Mouse (Mus musculus): ENCODE measurements around the gene Rin2. TPM values are rescaled to one million over a fixed set of nuclear protein-coding genes. Genes with fewer than 3 reads are reported as not detected.
"Not testable (repeated sequence)": the region's sequence is repeated elsewhere in the genome, so short reads cannot be mapped to it uniquely, and the experiment has no call there.

Rin2 gene
- polyA plus RNA-seq, 1 experiment from 2014 or later, result 18.1 TPM

- not testable (repeated sequence) for H3K27me3 ChIP-seq (replicated peaks); H3K9ac ChIP-seq; H3K27ac ChIP-seq; ATAC-seq (ENCODE audit: low FRiP score, low read depth); H3K4me2 ChIP-seq (replicated peaks); H3K9me3 ChIP-seq; H3K4me3 ChIP-seq
- 45% methylated on average over 4 of the region's 4 CpGs for WGBS
- Histone ChIP-seq H3K36me3 (peaks cover 14% of the 10 kb centered on the region), H3K4me1 (peaks cover 18% of the 10 kb centered on the region)
Observed at GRCm38 (mm10) chr2:145905884-145906283, 230.9 kb downstream of the Rin2 start.

DNA sequence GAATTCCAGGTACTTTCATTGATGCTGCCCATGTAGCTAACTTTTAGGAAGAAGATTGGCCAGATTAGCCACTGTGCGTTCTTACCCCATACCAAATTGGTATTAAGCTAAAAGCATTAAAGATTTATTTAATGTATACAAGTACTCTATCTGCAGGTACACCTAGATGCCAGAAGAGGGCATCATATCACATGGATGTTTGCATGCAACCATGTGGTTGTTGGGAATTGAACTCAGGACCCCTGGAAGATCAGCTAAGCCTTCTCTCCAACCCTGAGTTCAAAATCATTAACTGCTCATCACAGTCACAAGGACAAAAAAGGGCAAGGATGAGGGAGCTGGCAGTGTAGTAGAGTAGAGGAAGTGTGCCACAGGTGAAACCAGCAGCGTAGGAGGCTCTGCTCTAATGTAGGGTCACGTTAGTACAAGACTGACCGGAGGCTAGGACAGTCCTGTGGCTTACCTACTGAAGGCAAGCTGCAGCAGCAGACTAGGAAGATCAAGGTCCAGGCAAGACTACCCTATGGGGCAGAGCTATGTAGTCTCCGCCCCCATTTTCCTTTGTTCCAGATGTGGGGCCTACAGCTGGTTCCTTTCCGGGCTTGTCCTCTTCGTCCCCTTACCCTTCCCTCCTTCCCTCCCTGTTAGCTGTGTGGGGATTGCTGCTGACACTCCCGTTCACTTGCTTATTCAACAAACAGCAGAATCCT is 246.1 kb downstream of the Rin2 start:
- Histone ChIP-seq H3K4me3 (no peak overlapping the region), H3K27me3 (replicated peaks) (no peaks in the 10 kb centered on the region), H3K9ac (no peak overlapping the region), H3K27ac (no peak overlapping the region), H3K4me1 (no peaks in the 10 kb centered on the region), H3K36me3 (peaks cover 79% of the 10 kb centered on the region), H3K4me2 (replicated peaks) (no peak overlapping the region), H3K9me3 (no peaks in the 10 kb centered on the region)
- no peak for ATAC-seq (ENCODE audit: low FRiP score, low read depth)
- 91% methylated on average over 8 of the region's 8 CpGs for WGBS

GRCm38 (mm10) chr2:145934339-145935231 is 259.6 kb downstream of the Rin2 start, which contains the start of the genes Cfap61 and Crnkl1:
Cfap61 (plus strand) TSS chr2:145934784.
Crnkl1 (minus strand) TSS chr2:145935014.
- WGBS, result under 1% methylated on average over 61 of the region's 61 CpGs
- Histone ChIP-seq H3K27ac (no peak within 1 kb of the TSS), H3K36me3 (peaks cover 27% of the 10 kb centered on the region; the same call in 1 of the 2 replicates), H3K4me1 (peaks cover 9% of the 10 kb centered on the region), H3K9ac (peak within 1 kb of the TSS; percentile 56), H3K9me3 (no peaks in the 10 kb centered on the region), H3K4me3 (peak within 1 kb of the TSS; percentile 85), H3K4me2 (replicated peaks) (peak within 1 kb of the TSS; percentile 87), H3K27me3 (replicated peaks) (no peaks in the 10 kb centered on the region)
- peak; percentile 98 for ATAC-seq (ENCODE audit: low FRiP score, low read depth)

- H3K4me3 ChIP-seq, result no peak overlapping the region
- no peak for ATAC-seq (ENCODE audit: low FRiP score, low read depth)
- peaks cover 9% of the 10 kb centered on the region for H3K4me1 ChIP-seq
- WGBS, result 86% methylated on average over 8 of the region's 8 CpGs
- H3K27me3 ChIP-seq (replicated peaks), result no peaks in the 10 kb centered on the region
- H3K9me3 ChIP-seq, result no peaks in the 10 kb centered on the region
- peaks cover 7% of the 10 kb centered on the region; the same call in 1 of the 2 replicates for H3K36me3 ChIP-seq
- H3K27ac ChIP-seq, result no peak overlapping the region
- no peak overlapping the region for H3K4me2 ChIP-seq (replicated peaks)
- no peak overlapping the region for H3K9ac ChIP-seq
Observed at GRCm38 (mm10) chr2:145936975-145937374, 262.0 kb downstream of the Rin2 start.

Small RNA genes within 50 kb of the gene (microRNA-seq; reads per million reads assigned to microRNA genes)
- gene Gm25026, result not detected

Other genes starting within 250 kb of the Rin2 start
- gene Naa20, start 226.9 kb downstream of the Rin2 start, polyA plus RNA-seq (2016; fragmentation: Nextera tagmentation; extraction: Ambion mirVana), result 120 and 126 TPM in 2 replicates

Data from neural tube, embryonic 12.5 days (tissue).